Mouse (Mus musculus): ENCODE data around the gene St7. TPM values are rescaled to one million over a fixed set of nuclear protein-coding genes. Genes with fewer than 3 reads are reported as not detected.

Gene St7
- polyA plus RNA-seq, 1 experiment from 2014 or later = 24.5 TPM

- WGBS = 45% methylated on average over 4 of the region's 4 CpGs
- Histone ChIP-seq H3K4me2 (replicated peaks; ENCODE audit: low read depth, low read length) (no peak overlapping the region), H3K9ac (replicated peaks; ENCODE audit: low read depth) (no peak overlapping the region), H3K4me3 (ENCODE audit: low read depth, low read length) (no peak overlapping the region), H3K9me3 (ENCODE audit: low read length) (no peaks in the 10 kb centered on the region), H3K27me3 (replicated peaks; ENCODE audit: insufficient read depth, low read length) (no peaks in the 10 kb centered on the region), H3K4me1 (ENCODE audit: insufficient read depth, low read depth, low read length) (no peaks in the 10 kb centered on the region; the same call in 1 of the 2 replicates), H3K36me3 (ENCODE audit: insufficient read depth, low read length) (no peaks in the 10 kb centered on the region), H3K27ac (ENCODE audit: low read length) (no peak overlapping the region)
- ATAC-seq = peak; percentile 30; the same call in 1 of the 2 replicates
- TF ChIP-seq EP300 (IDR thresholded peaks at IDR 0.05) = no peak
- peak; percentile 78 for TF ChIP-seq CTCF (IDR thresholded peaks at IDR 0.05)
- peak; percentile 66 for DNase-seq (ENCODE audit: low spot score)
Observed at GRCm38 (mm10) chr6:17925267-17925666, 232.5 kb downstream of the St7 start.

DNA sequence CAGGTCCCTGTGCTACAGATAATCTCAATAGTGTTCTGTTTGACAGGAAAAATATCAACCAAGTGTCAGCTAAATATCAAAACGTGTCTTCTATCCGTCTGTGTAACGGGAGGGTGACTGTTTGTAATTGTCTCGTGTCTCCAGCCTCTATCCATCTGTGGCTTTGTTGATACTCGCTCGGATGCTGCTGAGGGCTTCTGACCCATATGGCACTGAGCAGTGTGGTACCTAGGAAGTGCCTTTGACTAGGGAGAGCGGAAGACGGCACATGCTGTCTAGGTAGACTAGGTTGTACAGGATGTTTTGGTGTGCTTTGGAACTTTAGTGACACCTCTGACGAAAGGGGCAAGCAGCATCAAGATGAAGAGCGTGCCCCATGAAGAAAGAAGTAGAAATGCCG lies 235.0 kb downstream of the St7 start:
- DNase-seq (ENCODE audit: low spot score) = no peak
- H3K4me3 ChIP-seq (ENCODE audit: low read depth, low read length) = no peak overlapping the region
- no peak for TF ChIP-seq CTCF (IDR thresholded peaks at IDR 0.05)
- no peak for TF ChIP-seq EP300 (IDR thresholded peaks at IDR 0.05)
- ATAC-seq = no peak
- H3K9me3 ChIP-seq (ENCODE audit: low read length) = no peaks in the 10 kb centered on the region
- 64% methylated on average over 11 of the region's 11 CpGs for WGBS
- no peaks in the 10 kb centered on the region for H3K27me3 ChIP-seq (replicated peaks; ENCODE audit: insufficient read depth, low read length)
- no peaks in the 10 kb centered on the region; the same call in 1 of the 2 replicates for H3K4me1 ChIP-seq (ENCODE audit: insufficient read depth, low read depth, low read length)
- no peak overlapping the region for H3K9ac ChIP-seq (replicated peaks; ENCODE audit: low read depth)
- no peaks in the 10 kb centered on the region for H3K36me3 ChIP-seq (ENCODE audit: insufficient read depth, low read length)
- no peak overlapping the region for H3K27ac ChIP-seq (ENCODE audit: low read length)
- no peak overlapping the region for H3K4me2 ChIP-seq (replicated peaks; ENCODE audit: low read depth, low read length)

DNA sequence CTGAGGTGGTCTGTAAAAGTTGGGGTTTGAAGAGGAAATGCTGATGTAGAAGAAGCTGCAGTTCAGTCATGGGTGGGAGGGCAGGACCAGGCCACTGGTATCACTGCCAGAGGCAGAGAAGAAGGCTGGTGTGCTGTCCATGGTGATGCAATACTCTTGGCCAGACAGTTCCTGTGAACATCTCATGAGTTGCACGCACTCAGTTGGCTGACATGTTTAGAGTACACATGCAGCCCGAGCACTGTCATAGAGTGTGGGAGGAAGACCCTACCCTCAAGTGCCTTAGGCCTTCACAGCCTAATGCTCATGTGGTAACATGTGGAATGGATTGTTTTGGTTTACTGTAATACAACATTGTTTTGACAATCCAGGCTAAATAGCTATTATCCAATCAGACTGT lies 238.5 kb downstream of the St7 start:
- no peak overlapping the region for H3K27ac ChIP-seq (ENCODE audit: low read length)
- ATAC-seq = peak; percentile 80
- WGBS = 72% methylated on average over 2 of the region's 2 CpGs

DNA sequence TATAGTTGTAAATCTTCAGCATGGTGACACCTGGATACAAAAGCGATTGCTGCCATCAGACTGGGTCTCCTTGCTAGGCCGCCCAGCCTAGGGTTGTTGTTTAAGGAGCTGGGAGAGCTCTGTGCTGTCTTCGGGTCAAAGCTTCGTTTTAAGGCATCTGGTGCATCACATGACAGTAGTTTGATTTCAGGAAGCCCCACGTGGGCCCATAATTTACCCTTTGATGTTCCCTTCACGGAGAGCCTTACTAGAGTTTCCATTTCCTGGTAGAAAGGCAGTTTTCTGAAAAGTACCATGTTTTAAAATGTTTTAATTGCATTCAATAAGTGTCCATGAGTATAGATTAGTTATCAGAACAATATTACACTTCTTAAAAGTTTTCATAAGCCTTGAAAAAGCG lies 239.1 kb downstream of the St7 start:
- Histone ChIP-seq H3K9ac (replicated peaks; ENCODE audit: low read depth) (no peak overlapping the region), H3K4me2 (replicated peaks; ENCODE audit: low read depth, low read length) (no peak overlapping the region), H3K4me3 (ENCODE audit: low read depth, low read length) (no peak overlapping the region), H3K27ac (ENCODE audit: low read length) (no peak overlapping the region), H3K27me3 (replicated peaks; ENCODE audit: insufficient read depth, low read length) (no peaks in the 10 kb centered on the region), H3K4me1 (ENCODE audit: insufficient read depth, low read depth, low read length) (no peaks in the 10 kb centered on the region), H3K36me3 (ENCODE audit: insufficient read depth, low read length) (no peaks in the 10 kb centered on the region), H3K9me3 (ENCODE audit: low read length) (no peaks in the 10 kb centered on the region)
- DNase-seq (ENCODE audit: low spot score) (no peak), ATAC-seq (no peak)
- WGBS = 82% methylated on average over 7 of the region's 7 CpGs
- TF ChIP-seq EP300 (IDR thresholded peaks at IDR 0.05) (no peak), CTCF (IDR thresholded peaks at IDR 0.05) (no peak)

More for the DNA sequence above, 238.5 kb downstream of the St7 start:
- H3K4me2 ChIP-seq (replicated peaks; ENCODE audit: low read depth, low read length) = no peak overlapping the region
- H3K9me3 ChIP-seq (ENCODE audit: low read length) = no peaks in the 10 kb centered on the region
- H3K27me3 ChIP-seq (replicated peaks; ENCODE audit: insufficient read depth, low read length) = no peaks in the 10 kb centered on the region
- no peak overlapping the region for H3K4me3 ChIP-seq (ENCODE audit: low read depth, low read length)
- DNase-seq (ENCODE audit: low spot score) = peak; percentile 41
- no peak overlapping the region for H3K9ac ChIP-seq (replicated peaks; ENCODE audit: low read depth)
- TF ChIP-seq EP300 (IDR thresholded peaks at IDR 0.05) = no peak
- TF ChIP-seq CTCF (IDR thresholded peaks at IDR 0.05) = no peak
- no peaks in the 10 kb centered on the region for H3K36me3 ChIP-seq (ENCODE audit: insufficient read depth, low read length)
- H3K4me1 ChIP-seq (ENCODE audit: insufficient read depth, low read depth, low read length) = no peaks in the 10 kb centered on the region

DNA sequence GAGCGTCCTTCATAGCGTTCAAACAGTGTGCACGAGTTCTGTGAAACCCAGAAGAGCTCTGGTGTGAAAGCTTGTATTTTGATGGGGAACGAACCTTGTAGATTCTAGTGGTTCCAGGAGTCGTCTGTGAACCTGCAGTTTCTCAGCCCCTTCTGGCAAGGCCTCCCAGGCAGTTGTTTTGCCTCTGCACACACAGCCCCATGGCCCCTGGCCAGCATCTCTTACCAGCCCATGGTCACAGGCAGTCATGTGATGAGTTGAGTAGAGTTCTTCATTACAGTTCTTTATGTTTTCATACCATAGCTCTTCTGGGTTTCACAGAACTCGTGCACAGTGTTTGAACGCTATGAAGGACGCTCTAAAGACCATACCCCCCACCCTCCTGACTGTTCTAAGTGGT lies 240.1 kb downstream of the St7 start:
- Histone ChIP-seq H3K4me1 (ENCODE audit: insufficient read depth, low read depth, low read length) (no peaks in the 10 kb centered on the region), H3K27me3 (replicated peaks; ENCODE audit: insufficient read depth, low read length) (no peaks in the 10 kb centered on the region), H3K9me3 (ENCODE audit: low read length) (no peaks in the 10 kb centered on the region), H3K9ac (replicated peaks; ENCODE audit: low read depth) (no peak overlapping the region), H3K27ac (ENCODE audit: low read length) (no peak overlapping the region), H3K36me3 (ENCODE audit: insufficient read depth, low read length) (no peaks in the 10 kb centered on the region), H3K4me2 (replicated peaks; ENCODE audit: low read depth, low read length) (no peak overlapping the region), H3K4me3 (ENCODE audit: low read depth, low read length) (no peak overlapping the region)
- 77% methylated on average over 8 of the region's 8 CpGs for WGBS
- TF ChIP-seq EP300 (IDR thresholded peaks at IDR 0.05) (no peak), CTCF (IDR thresholded peaks at IDR 0.05) (no peak)
- ATAC-seq (no peak), DNase-seq (ENCODE audit: low spot score) (no peak)

DNA sequence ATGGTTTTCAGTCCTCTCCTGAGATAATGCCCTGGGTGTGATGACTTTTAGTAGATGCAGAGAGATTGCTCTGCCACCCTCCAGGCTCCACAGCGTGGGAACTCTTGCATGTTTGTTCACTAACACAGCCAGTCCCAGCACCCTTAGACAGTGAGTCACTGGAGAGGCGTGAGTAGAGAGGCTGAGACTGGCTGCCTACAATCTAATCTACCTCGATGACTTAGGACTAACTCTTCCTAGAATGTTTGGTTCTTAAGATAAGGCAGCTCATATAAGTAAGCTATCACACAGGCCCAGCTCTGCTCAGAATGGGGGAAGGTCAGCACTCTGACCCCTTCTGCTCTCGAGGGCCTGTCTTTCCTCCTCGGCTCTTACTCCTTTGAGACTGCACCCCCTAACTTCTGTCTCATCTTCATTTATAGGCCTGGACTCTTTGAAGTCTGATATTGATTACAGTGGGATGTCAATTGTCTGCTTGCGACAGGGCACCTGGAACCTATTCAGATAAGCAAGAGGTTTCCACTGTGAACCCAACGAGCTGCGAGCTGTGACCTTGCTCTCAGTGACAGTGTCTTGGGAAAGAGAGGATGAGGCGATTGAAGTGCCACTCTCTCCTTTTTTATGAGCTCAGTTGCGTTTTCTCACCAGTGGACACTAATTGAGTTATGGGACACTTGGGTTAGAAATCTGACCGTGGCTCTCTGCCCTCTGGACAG lies 246.1 kb downstream of the St7 start:
- TF ChIP-seq CTCF (IDR thresholded peaks at IDR 0.05) = no peak
- H3K36me3 ChIP-seq (ENCODE audit: insufficient read depth, low read length) = no peaks in the 10 kb centered on the region
- WGBS = 48% methylated on average over 11 of the region's 11 CpGs
- ATAC-seq (peak; percentile 44; the same call in 1 of the 2 replicates), DNase-seq (ENCODE audit: low spot score) (peak; percentile 24)
- H3K9ac ChIP-seq (replicated peaks; ENCODE audit: low read depth) = no peak overlapping the region
- no peaks in the 10 kb centered on the region for H3K4me1 ChIP-seq (ENCODE audit: insufficient read depth, low read depth, low read length)
- no peaks in the 10 kb centered on the region for H3K27me3 ChIP-seq (replicated peaks; ENCODE audit: insufficient read depth, low read length)
- H3K9me3 ChIP-seq (ENCODE audit: low read length) = no peaks in the 10 kb centered on the region
- H3K27ac ChIP-seq (ENCODE audit: low read length) = no peak overlapping the region
- H3K4me2 ChIP-seq (replicated peaks; ENCODE audit: low read depth, low read length) = no peak overlapping the region
- no peak overlapping the region for H3K4me3 ChIP-seq (ENCODE audit: low read depth, low read length)

Data from lung, postnatal 0 days (tissue).